Mouse (Mus musculus): ENCODE measurements around the gene Faap20. TPM values are rescaled to one million over a fixed set of nuclear protein-coding genes. Genes with fewer than 3 reads are reported as not detected.

Gene Faap20
- polyA plus RNA-seq, 1 experiment from 2014 or later = 104 TPM

- H3K27ac ChIP-seq (replicated peaks; ENCODE audit: low read depth, low read length) = no peak overlapping the region
These were observed 40.4 kb downstream of the Faap20 start for GRCm38 (mm10) chr4:155290045-155290444.

DNA sequence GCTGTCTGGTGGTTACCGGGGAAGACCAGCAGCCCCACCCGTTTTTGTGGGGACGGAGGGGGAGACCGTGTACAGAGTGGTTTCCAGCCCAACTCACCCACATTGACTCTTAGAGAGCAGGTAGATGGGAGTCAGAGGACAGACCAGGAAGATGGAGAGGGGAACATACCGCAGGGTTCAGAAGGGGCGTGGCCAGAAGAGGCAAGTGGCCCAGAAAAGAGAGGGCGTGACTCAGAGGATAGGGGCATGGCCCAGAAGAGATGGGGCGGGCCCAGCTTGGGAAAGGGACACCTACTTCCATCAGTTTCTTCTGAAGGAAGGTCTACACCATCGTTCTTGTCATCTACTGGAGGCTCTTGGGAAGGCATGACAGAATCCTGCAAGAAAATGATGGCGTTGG is 43.3 kb downstream of the Faap20 start:
- Histone ChIP-seq H3K9ac (ENCODE audit: low read length) (no peak overlapping the region), H3K4me1 (ENCODE audit: control insufficient read depth, insufficient read depth, low read length) (no peaks in the 10 kb centered on the region), H3K27me3 (ENCODE audit: control insufficient read depth, insufficient read depth, low read length) (no peaks in the 10 kb centered on the region), H3K36me3 (ENCODE audit: control insufficient read depth, insufficient read depth, low read length) (no peaks in the 10 kb centered on the region), H3K9me3 (ENCODE audit: control insufficient read depth, low read length) (no peaks in the 10 kb centered on the region), H3K4me3 (ENCODE audit: low read depth, low read length) (no peak overlapping the region), H3K4me2 (ENCODE audit: low read depth, severe bottlenecking) (no peak overlapping the region), H3K27ac (replicated peaks; ENCODE audit: low read depth, low read length) (no peak overlapping the region)
- 86% methylated on average over 10 of the region's 10 CpGs for WGBS
- ATAC-seq (ENCODE audit: insufficient number of reproducible peaks, low FRiP score, low TSS enrichment, low read depth) (no peak), DNase-seq (ENCODE audit: low spot score) (no peak)

More at GRCm38 (mm10) chr4:155290045-155290444, 40.4 kb downstream of the Faap20 start:
- H3K36me3 ChIP-seq (ENCODE audit: control insufficient read depth, insufficient read depth, low read length) = no peaks in the 10 kb centered on the region
- H3K4me2 ChIP-seq (ENCODE audit: low read depth, severe bottlenecking) = no peak overlapping the region
- 90% methylated on average over 7 of the region's 7 CpGs for WGBS
- H3K27me3 ChIP-seq (ENCODE audit: control insufficient read depth, insufficient read depth, low read length) = no peaks in the 10 kb centered on the region
- no peak for ATAC-seq (ENCODE audit: insufficient number of reproducible peaks, low FRiP score, low TSS enrichment, low read depth)
- no peak overlapping the region for H3K9ac ChIP-seq (ENCODE audit: low read length)
- DNase-seq (ENCODE audit: low spot score) = no peak
- peaks cover 6% of the 10 kb centered on the region for H3K4me1 ChIP-seq (ENCODE audit: control insufficient read depth, insufficient read depth, low read length)
- no peak overlapping the region for H3K4me3 ChIP-seq (ENCODE audit: low read depth, low read length)
- no peaks in the 10 kb centered on the region for H3K9me3 ChIP-seq (ENCODE audit: control insufficient read depth, low read length)

DNA sequence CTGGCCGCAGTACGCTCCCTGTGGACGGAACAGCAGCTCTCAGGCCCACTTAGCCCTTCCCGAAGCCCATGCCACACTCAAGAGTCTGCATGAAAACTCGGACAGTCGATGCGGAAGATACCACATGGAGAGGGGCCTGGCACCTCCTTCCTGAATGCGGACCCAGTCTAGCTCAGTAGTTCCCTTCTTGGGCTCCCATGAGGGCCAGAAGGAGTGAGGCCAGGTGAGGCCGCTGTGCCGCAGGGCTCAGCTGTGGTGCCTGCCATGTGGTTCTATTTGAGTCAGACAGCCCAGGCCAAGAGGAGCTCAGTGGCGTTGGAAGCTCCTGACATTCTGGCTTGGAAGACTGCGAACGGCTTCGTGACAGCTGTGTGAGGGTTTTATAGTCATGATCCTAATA is 44.8 kb downstream of the Faap20 start:
- Histone ChIP-seq H3K27ac (replicated peaks; ENCODE audit: low read depth, low read length) (no peak overlapping the region), H3K9me3 (ENCODE audit: control insufficient read depth, low read length) (no peaks in the 10 kb centered on the region), H3K4me3 (ENCODE audit: low read depth, low read length) (no peak overlapping the region), H3K4me1 (ENCODE audit: control insufficient read depth, insufficient read depth, low read length) (no peaks in the 10 kb centered on the region), H3K27me3 (ENCODE audit: control insufficient read depth, insufficient read depth, low read length) (no peaks in the 10 kb centered on the region), H3K9ac (ENCODE audit: low read length) (no peak overlapping the region), H3K4me2 (ENCODE audit: low read depth, severe bottlenecking) (no peak overlapping the region), H3K36me3 (ENCODE audit: control insufficient read depth, insufficient read depth, low read length) (no peaks in the 10 kb centered on the region)
- ATAC-seq (ENCODE audit: insufficient number of reproducible peaks, low FRiP score, low TSS enrichment, low read depth) (no peak), DNase-seq (ENCODE audit: low spot score) (no peak)
- 88% methylated on average over 14 of the region's 14 CpGs for WGBS

GRCm38 (mm10) chr4:155295026-155295590 is 45.5 kb downstream of the Faap20 start:
- no peak overlapping the region for H3K27ac ChIP-seq (replicated peaks; ENCODE audit: low read depth, low read length)
- H3K4me2 ChIP-seq (ENCODE audit: low read depth, severe bottlenecking) = no peak overlapping the region
- H3K4me1 ChIP-seq (ENCODE audit: control insufficient read depth, insufficient read depth, low read length) = peaks cover 1% of the 10 kb centered on the region; the same call in 1 of the 2 replicates
- H3K9ac ChIP-seq (ENCODE audit: low read length) = no peak overlapping the region
- WGBS = 81% methylated on average over 10 of the region's 10 CpGs
- H3K4me3 ChIP-seq (ENCODE audit: low read depth, low read length) = no peak overlapping the region
- H3K9me3 ChIP-seq (ENCODE audit: control insufficient read depth, low read length) = no peaks in the 10 kb centered on the region
- DNase-seq (ENCODE audit: low spot score) (peak; percentile 55), ATAC-seq (ENCODE audit: insufficient number of reproducible peaks, low FRiP score, low TSS enrichment, low read depth) (no peak)
- H3K27me3 ChIP-seq (ENCODE audit: control insufficient read depth, insufficient read depth, low read length) = no peaks in the 10 kb centered on the region
- H3K36me3 ChIP-seq (ENCODE audit: control insufficient read depth, insufficient read depth, low read length) = no peaks in the 10 kb centered on the region

- 83% methylated on average over 4 of the region's 4 CpGs for WGBS
- ATAC-seq (ENCODE audit: insufficient number of reproducible peaks, low FRiP score, low TSS enrichment, low read depth) = no peak
- Histone ChIP-seq H3K4me3 (ENCODE audit: low read depth, low read length) (no peak overlapping the region), H3K4me1 (ENCODE audit: control insufficient read depth, insufficient read depth, low read length) (peaks cover 6% of the 10 kb centered on the region; the same call in 1 of the 2 replicates), H3K9me3 (ENCODE audit: control insufficient read depth, low read length) (no peaks in the 10 kb centered on the region), H3K36me3 (ENCODE audit: control insufficient read depth, insufficient read depth, low read length) (no peaks in the 10 kb centered on the region), H3K27me3 (ENCODE audit: control insufficient read depth, insufficient read depth, low read length) (no peaks in the 10 kb centered on the region), H3K4me2 (ENCODE audit: low read depth, severe bottlenecking) (no peak overlapping the region), H3K9ac (ENCODE audit: low read length) (no peak overlapping the region), H3K27ac (replicated peaks; ENCODE audit: low read depth, low read length) (no peak overlapping the region)
- DNase-seq (ENCODE audit: low spot score) = no peak
These were observed 46.4 kb downstream of the Faap20 start for GRCm38 (mm10) chr4:155295996-155296395.

DNA sequence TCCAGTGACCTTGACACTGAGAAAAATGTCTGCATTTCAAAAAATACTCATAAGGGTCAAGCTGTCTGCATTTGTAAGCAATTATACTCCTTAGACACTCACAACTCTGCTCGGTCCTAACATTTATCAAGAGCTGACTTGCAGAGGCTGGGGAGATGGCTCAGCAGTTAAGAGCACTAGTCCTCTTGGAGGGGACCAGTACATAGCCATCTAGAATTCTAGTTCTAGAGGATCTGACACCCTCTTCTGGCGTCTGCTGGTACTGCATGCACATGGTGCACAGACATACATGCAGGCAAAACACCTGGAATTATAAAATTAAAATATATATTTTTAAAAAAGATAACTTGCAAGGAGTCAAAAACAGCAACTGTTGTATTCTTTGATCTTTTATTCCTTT is 47.5 kb downstream of the Faap20 start:
- ATAC-seq (ENCODE audit: insufficient number of reproducible peaks, low FRiP score, low TSS enrichment, low read depth) (no peak), DNase-seq (ENCODE audit: low spot score) (peak; percentile 73)
- Histone ChIP-seq H3K27me3 (ENCODE audit: control insufficient read depth, insufficient read depth, low read length) (no peaks in the 10 kb centered on the region), H3K4me1 (ENCODE audit: control insufficient read depth, insufficient read depth, low read length) (peaks cover 6% of the 10 kb centered on the region; the same call in 1 of the 2 replicates), H3K4me3 (ENCODE audit: low read depth, low read length) (no peak overlapping the region), H3K9ac (ENCODE audit: low read length) (no peak overlapping the region), H3K36me3 (ENCODE audit: control insufficient read depth, insufficient read depth, low read length) (no peaks in the 10 kb centered on the region), H3K4me2 (ENCODE audit: low read depth, severe bottlenecking) (no peak overlapping the region), H3K9me3 (ENCODE audit: control insufficient read depth, low read length) (no peaks in the 10 kb centered on the region), H3K27ac (replicated peaks; ENCODE audit: low read depth, low read length) (no peak overlapping the region)
- WGBS = 62% methylated on average over 2 of the region's 2 CpGs

DNA sequence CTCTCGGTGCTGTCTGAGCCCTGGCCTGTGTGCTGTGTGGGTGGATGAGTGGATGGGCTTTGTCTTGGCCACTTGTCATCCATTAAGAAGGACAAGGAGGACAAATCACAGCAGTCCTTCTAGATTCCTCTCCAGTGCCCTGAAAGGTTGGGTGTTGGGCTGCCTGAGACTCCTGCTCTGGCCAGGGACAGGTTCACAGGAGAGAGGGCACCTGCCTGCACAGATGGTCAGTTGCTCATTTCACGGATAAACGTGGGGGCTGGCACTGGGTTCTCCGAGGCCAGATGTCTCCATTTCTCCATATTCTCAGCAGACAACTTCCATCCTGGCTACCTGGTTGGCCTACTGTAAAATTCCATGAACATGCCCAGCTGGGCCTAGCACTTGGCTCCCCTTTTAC is 49.2 kb downstream of the Faap20 start:
- no peak overlapping the region for H3K9ac ChIP-seq (ENCODE audit: low read length)
- H3K27me3 ChIP-seq (ENCODE audit: control insufficient read depth, insufficient read depth, low read length) = no peaks in the 10 kb centered on the region
- 88% methylated on average over 4 of the region's 4 CpGs for WGBS
- H3K9me3 ChIP-seq (ENCODE audit: control insufficient read depth, low read length) = no peaks in the 10 kb centered on the region
- H3K27ac ChIP-seq (replicated peaks; ENCODE audit: low read depth, low read length) = no peak overlapping the region
- H3K36me3 ChIP-seq (ENCODE audit: control insufficient read depth, insufficient read depth, low read length) = no peaks in the 10 kb centered on the region
- H3K4me3 ChIP-seq (ENCODE audit: low read depth, low read length) = no peak overlapping the region
- H3K4me2 ChIP-seq (ENCODE audit: low read depth, severe bottlenecking) = no peak overlapping the region
- H3K4me1 ChIP-seq (ENCODE audit: control insufficient read depth, insufficient read depth, low read length) = peaks cover 6% of the 10 kb centered on the region; the same call in 1 of the 2 replicates
- DNase-seq (ENCODE audit: low spot score) = no peak
- no peak for ATAC-seq (ENCODE audit: insufficient number of reproducible peaks, low FRiP score, low TSS enrichment, low read depth)

DNA sequence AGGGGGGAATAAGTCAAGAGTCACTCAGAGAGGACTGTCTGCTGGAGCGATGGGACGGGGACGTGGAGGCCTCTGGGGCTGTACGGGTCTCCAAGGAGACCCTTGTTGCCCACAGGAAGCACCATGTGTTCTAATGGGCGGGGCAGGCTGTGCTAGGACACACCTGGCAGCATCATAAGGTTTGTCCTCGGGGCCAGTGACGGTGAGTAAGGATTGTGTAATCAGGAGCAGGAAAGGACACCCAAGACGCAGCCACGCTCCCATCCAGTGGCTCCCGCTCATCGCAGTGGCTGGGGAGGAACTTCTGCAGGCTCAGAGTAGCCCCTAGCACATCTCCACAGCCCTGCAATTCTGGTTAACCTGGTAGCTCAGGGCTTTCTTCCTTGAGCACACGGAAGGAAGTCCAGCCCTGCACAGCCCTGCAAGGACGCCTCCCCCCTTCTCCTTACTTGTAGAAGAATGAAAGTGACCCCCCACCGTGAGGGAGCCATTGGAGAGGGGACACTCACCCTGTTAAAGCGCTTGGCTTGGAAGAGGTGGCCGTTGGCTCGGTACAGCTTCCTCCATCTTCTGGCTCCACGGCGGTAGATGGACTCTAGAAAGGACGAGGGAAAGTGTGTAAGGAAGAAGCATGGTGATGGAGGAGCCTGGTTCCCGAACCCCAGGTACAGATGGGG is 51.0 kb downstream of the Faap20 start:
- 83% methylated on average over 21 of the region's 21 CpGs for whole genome bisulfite sequencing
- no peaks in the 10 kb centered on the region for H3K27me3 ChIP-seq (ENCODE audit: control insufficient read depth, insufficient read depth, low read length)

More for the DNA sequence above, 51.0 kb downstream of the Faap20 start:
- H3K36me3 ChIP-seq (ENCODE audit: control insufficient read depth, insufficient read depth, low read length) = no peaks in the 10 kb centered on the region
- peak overlapping the region; percentile 27 for H3K9ac ChIP-seq (ENCODE audit: low read length)
- H3K4me2 ChIP-seq (ENCODE audit: low read depth, severe bottlenecking) = no peak overlapping the region
- H3K9me3 ChIP-seq (ENCODE audit: control insufficient read depth, low read length) = no peaks in the 10 kb centered on the region
- H3K4me1 ChIP-seq (ENCODE audit: control insufficient read depth, insufficient read depth, low read length) = peaks cover 10% of the 10 kb centered on the region
- H3K4me3 ChIP-seq (ENCODE audit: low read depth, low read length) = no peak overlapping the region
- DNase-seq (ENCODE audit: low spot score) (no peak), ATAC-seq (ENCODE audit: insufficient number of reproducible peaks, low FRiP score, low TSS enrichment, low read depth) (no peak)
- H3K27ac ChIP-seq (replicated peaks; ENCODE audit: low read depth, low read length) = no peak overlapping the region
